Mouse (Mus musculus) cortical plate, adult 2 months (tissue): ENCODE data around the gene Epx. TPM values are rescaled to one million over a fixed set of nuclear protein-coding genes. Genes with fewer than 3 reads are reported as not detected.

ENCODE experiments used
- H3K27ac ChIP-seq: fragments of 200-500 bp; 2 replicates; pipeline ENCODE4 v1.5.1; 2012; ENCODE audit warnings: low read length, control low read depth, inconsistent platforms; ENCODE audit not compliant: insufficient read depth
- H3K4me1 ChIP-seq: fragments of 200-500 bp; 2 replicates; pipeline ENCODE4 v1.6.1; 2011; ENCODE audit warnings: low read length; ENCODE audit not compliant: control insufficient read depth, insufficient read depth
- H3K4me3 ChIP-seq: fragments of 200-500 bp; 2 replicates; pipeline ENCODE4 v1.5.1; 2011; ENCODE audit warnings: mild to moderate bottlenecking, low read length, control low read depth; ENCODE audit not compliant: insufficient read depth
- CTCF ChIP-seq: fragments of 200-500 bp; IDR thresholded peaks from 2 replicates; pipeline ENCODE4 v1.5.1; 2011; ENCODE audit warnings: mild to moderate bottlenecking, control low read depth, low read length; ENCODE audit not compliant: insufficient read depth; ENCODE audit errors: extremely low read depth
- POLR2A ChIP-seq: fragments of 200-500 bp; IDR thresholded peaks from 2 replicates; pipeline ENCODE4 v1.6.1; 2011; ENCODE audit warnings: mild to moderate bottlenecking, low read length, control low read depth; ENCODE audit not compliant: insufficient read depth; ENCODE audit errors: extremely low read depth
- polyA plus RNA-seq: library from polyadenylated mRNA; depleted of rRNA; stranded (reverse); fragments of >200 nt; gene quantifications from 2 replicates; pipeline ENCODE4 v1.2.3, GENCODE M21; 2012; rRNA removed

Epx gene
- polyA plus RNA-seq, 1 experiment: 0.90 TPM

DNA sequence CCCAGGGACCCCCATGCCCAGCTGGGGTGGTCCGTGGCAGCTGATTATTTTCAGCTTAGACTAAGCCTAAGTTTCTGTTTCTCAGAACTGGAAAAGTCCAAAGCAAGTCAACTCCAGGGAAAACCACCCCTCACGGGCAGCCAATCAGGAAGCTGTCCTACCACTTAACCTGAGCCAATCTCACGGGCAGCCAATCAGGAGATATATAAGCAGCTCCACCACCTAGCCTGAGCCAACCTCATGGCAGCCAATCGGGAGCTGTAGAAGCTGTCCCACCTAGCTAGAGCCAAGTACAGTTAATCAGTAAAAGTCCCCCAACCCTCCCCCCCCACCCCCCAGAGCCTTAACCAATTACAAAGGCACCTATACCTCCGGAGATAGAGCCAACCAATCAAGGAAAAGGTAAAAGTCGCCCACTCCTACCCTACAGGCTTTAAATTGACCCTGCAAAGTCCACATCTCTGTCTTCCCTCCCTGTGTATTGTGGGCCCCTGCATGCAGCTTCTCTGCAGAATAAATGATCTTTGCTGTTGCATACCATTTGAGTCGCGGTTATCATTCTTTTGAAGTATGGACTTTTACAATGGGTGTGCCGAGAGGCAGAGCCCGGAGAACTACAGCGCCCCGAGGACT, 28.3 kb downstream of the Epx start:
- H3K4me3 ChIP-seq: no peak overlapping the region
- H3K27ac ChIP-seq: no peak overlapping the region
- TF ChIP-seq POLR2A (no peak), CTCF (no peak)
- no peaks in the 10 kb centered on the region for H3K4me1 ChIP-seq

DNA sequence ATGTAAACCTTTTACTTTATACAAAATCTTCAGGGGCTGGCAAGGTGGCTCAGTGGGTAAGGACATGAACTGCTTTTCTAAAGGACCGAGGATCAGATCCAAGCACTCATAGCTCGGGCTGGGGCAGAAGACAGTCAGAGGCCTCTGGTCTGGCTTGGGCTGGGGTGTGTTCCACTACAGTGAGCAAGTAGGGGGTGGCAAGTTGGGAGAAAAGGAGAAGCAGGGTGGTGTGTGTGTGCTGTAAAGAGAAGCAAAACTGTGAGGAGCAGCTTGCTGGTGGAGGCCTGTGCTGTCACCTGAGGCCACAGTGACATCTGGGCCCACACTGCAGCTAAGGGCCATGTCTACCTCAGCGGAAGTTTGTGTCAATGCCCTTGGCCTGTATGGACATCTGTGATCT, 33.9 kb downstream of the Epx start:
- no peak overlapping the region for H3K27ac ChIP-seq
- TF ChIP-seq CTCF (no peak), POLR2A (no peak)
- H3K4me1 ChIP-seq: no peaks in the 10 kb centered on the region
- H3K4me3 ChIP-seq: no peak overlapping the region

DNA sequence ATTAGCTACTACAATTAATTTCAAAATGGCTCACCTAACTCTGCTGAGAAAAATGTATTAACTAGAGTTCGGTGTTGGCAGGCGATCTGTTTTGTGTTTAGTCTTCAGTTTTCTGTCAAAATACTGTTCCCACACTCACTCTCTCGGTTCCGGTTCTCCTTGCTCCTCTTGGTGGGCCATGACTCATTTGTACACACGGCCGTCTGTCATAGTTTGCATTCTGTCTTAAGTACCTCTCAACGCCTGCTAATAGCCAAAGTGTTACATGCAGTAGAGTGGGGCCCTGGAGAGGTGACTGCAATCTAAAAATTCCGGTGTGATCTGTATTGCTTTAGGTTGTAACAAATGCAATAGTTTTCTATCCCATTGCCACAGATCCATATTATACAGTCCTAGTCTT, 34.7 kb downstream of the Epx start:
- H3K4me3 ChIP-seq: no peak overlapping the region
- no peak for TF ChIP-seq CTCF
- H3K4me1 ChIP-seq: no peaks in the 10 kb centered on the region
- no peak overlapping the region for H3K27ac ChIP-seq

DNA sequence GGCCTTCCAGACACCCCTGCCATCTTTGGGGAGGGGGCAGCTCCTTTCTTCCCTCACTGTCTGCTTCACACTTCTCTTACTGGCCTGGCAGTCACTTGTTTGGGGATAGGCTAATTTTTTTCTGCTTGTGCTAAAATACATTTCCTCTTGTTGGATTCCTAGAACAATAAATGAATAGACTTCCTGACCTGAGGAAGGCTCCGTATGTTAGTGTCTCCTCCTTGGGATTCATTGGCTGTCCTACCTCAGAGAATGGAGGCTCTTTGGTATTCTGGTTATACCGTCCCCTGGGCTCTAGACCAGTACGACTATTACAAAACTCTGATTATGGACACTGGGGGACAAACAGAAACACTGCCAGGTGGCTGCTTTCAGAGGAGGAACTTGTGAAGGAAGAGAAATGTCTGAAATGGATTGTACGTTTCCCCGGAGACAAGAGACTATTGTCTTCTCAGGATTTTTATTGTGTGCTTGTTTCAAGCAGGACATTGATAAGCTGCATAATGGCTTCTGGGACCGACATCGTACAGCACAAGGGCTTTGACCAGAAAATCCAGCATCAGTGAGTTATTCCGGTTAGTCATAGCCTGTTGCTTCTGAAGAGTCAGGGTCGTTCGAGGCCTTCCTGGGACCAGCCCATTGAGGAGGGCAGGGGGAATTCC, 47.0 kb downstream of the Epx start, which contains the start of gene Lpo:
Lpo (minus strand) TSS at position 51 of the 662 bp plus-strand sequence.
- TF ChIP-seq POLR2A (no peak), CTCF (no peak)
- Histone ChIP-seq H3K4me3 (no peak within 1 kb of the TSS), H3K4me1 (no peaks in the 10 kb centered on the region), H3K27ac (no peak within 1 kb of the TSS)

DNA sequence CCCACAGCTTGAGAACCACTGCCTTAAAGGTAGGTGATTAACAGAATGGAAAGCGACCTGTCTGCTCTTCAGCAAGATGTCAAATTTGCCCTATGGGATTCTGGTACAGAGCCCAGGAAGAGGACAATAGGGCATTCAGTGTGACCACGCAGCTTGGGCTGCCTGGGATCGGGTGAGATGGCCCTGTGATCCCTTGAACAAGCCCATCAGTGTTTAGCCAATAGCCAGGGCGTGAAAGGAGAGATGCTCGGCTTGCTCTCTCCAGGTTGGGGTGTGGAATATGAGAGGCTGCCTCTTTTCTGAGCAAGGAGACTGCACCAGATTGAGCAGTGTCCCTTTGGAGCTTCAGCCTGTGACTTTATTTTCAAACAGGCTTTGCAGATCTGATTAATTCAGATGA, 53.8 kb downstream of the Epx start:
- 0 out of 2 replicates have a peak overlapping the region, but pooled peaks have one; percentile 78 for H3K27ac ChIP-seq
- TF ChIP-seq POLR2A (0 out of 2 replicates have a peak, but pooled peaks have one; percentile 18), CTCF (no peak)
- H3K4me1 ChIP-seq: no peaks in the 10 kb centered on the region
- no peak overlapping the region for H3K4me3 ChIP-seq

DNA sequence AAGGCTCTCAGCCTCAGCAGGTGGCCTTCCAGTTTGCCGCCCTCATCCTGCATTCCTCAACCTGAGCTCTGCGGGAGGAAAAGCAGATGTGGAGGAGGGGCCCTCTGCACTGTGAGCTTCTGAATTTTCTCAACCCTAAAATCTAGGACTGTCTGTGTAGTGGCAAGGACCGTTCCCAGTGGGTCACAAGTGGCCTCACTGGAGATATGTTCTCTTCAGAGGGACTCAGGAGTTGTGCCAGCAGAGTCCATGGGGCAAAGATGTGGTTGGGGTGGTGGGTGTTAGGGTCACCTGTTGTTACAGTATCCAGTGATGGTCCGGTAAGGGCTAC, 57.9 kb downstream of the Epx start:
- no peak overlapping the region for H3K27ac ChIP-seq
- no peaks in the 10 kb centered on the region for H3K4me1 ChIP-seq
- no peak for TF ChIP-seq CTCF
- no peak for TF ChIP-seq POLR2A
- H3K4me3 ChIP-seq: peak overlapping the region; percentile 41

DNA sequence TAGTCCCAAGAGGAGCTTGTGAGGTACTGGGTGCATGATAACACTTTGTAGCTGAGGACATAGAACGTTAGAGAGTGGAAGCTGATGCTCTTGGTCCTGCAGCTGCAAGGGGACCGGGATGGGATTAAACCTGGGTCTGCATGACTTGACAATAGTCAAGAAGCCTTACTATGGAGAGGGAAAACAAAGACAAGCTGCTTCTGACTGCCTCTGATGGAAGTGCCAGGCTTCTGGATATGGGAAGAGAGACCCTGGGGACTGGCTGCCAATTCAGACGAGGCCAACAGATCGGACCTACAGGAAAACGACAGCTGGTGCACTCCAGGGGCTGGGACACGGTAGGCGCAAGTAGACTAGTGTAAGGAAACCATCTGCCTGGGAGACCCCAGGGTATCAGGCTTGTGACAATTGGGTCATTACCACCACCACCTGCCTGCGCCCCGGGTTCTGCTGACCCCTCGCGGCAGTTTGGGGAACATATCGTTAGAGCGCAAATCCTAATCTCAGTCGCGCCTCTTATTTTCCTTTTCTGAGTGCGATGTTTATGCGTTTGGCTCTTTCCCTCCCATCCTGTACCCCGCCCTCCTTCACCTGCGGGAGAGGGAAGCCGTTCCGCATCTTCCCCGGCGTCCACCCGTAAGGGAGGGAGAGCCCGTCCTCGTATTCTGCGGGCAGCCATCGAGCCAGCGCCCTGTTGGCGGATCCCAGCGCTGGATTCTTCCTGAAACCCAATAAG, 58.5 kb downstream of the Epx start:
- no peaks in the 10 kb centered on the region for H3K4me1 ChIP-seq
- TF ChIP-seq POLR2A (no peak), CTCF (peak; percentile 64)
- peak overlapping the region; percentile 41 for H3K4me3 ChIP-seq
- no peak overlapping the region for H3K27ac ChIP-seq

DNA sequence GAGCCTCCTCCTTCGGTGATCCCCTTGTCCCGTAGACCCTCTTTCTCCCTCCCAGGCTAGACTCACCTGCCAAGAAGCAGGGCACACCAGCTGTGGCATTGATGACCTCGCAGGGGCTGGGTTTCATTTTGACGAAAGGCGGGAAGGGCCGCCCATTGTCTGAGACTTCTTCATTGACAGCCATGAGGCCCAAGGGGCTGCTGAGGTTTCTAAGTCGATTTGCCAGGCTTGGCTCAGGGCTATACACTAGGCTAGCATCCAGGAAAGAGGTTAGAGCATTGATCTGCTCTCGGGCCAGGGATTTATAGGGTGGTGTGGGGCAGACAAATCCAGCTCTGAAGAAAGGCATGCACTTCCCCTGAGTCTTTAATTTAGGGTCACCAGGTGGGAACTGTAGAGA, 60.5 kb downstream of the Epx start:
- TF ChIP-seq CTCF (no peak), POLR2A (no peak)
- Histone ChIP-seq H3K27ac (no peak overlapping the region), H3K4me3 (no peak overlapping the region)

More for the DNA sequence above, 60.5 kb downstream of the Epx start:
- no peaks in the 10 kb centered on the region for H3K4me1 ChIP-seq

Other genes starting within 250 kb of the Epx start
- 1.9 and 2.1 TPM in 2 replicates for gene Rnf43, start 212.8 kb downstream of the Epx start, polyA plus RNA-seq
- 153 and 154 TPM in 2 replicates for gene Supt4a, start 138.0 kb downstream of the Epx start, polyA plus RNA-seq
- 269 and 297 TPM in 2 replicates for gene Tspoap1, start 115.0 kb downstream of the Epx start, polyA plus RNA-seq
- gene Mpo, start 82.0 kb downstream of the Epx start, polyA plus RNA-seq: 0.06 TPM in 1 of 2 replicates, not detected in the other
- 0.72 and 2.4 TPM in 2 replicates for gene Lpo, start 47.2 kb downstream of the Epx start, polyA plus RNA-seq
- 9.8 and 11.8 TPM in 2 replicates for gene Mks1, start 22.3 kb downstream of the Epx start, polyA plus RNA-seq
- gene Olfr462, start 16.7 kb upstream of the Epx start, polyA plus RNA-seq: not detected in 2 replicates
- 0.04 TPM in 1 of 2 replicates, not detected in the other for gene Olfr463, start 21.9 kb upstream of the Epx start, polyA plus RNA-seq
- gene Olfr464, start 45.4 kb upstream of the Epx start, polyA plus RNA-seq: 2.1 and 3.1 TPM in 2 replicates
- gene Dynll2, start 112.0 kb upstream of the Epx start, polyA plus RNA-seq: 396 and 411 TPM in 2 replicates
- 229 and 247 TPM in 2 replicates for gene Srsf1, start 171.8 kb upstream of the Epx start, polyA plus RNA-seq
- gene Vezf1, start 192.7 kb upstream of the Epx start, polyA plus RNA-seq: 16.8 and 18.5 TPM in 2 replicates
- 22.3 and 23.9 TPM in 2 replicates for gene Cuedc1, start 222.5 kb upstream of the Epx start, polyA plus RNA-seq